Mouse (Mus musculus) cortical plate, adult 2 months (tissue): ENCODE measurements around the gene Hist1h2bm.

Source experiments
- CTCF ChIP-seq: fragments of 200-500 bp; IDR thresholded peaks from 2 replicates; pipeline ENCODE4 v1.5.1; 2011; ENCODE audit warnings: mild to moderate bottlenecking, control low read depth, low read length; ENCODE audit not compliant: insufficient read depth; ENCODE audit errors: extremely low read depth
- POLR2A ChIP-seq: fragments of 200-500 bp; IDR thresholded peaks from 2 replicates; pipeline ENCODE4 v1.6.1; 2011; ENCODE audit warnings: mild to moderate bottlenecking, low read length, control low read depth; ENCODE audit not compliant: insufficient read depth; ENCODE audit errors: extremely low read depth

DNA sequence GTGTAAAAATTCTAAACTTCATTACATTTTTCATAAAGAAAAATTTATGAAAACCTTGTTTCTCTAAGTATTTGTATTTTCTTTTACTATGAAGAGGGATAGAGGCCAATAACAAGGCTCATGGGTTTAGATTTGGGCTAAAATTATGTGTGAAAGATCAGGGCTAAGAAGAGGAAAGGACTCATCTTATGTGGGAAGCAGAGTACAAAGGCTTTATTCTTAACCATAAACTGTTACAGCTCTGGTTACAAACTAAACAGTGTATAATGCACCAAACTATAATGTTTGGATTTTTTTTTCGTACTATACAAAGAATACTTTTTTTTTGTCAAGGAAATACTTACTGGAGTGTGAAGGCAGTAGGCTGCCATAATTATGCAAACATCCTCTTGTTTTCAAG, 33.9 kb downstream of the Hist1h2bm start:
- TF ChIP-seq POLR2A (no peak), CTCF (no peak)
